Mouse (Mus musculus) liver, postnatal 0 days (tissue): ENCODE measurements around the gene Dhrs2. TPM values are rescaled to one million over a fixed set of nuclear protein-coding genes. Genes with fewer than 3 reads are reported as not detected.

Experiments used
- ATAC-seq: fragments of 200-750 bp; cut with Nextera tagmentation; 2 replicates; pipeline ENCODE4 v1.8.0; 2017; ENCODE audit warnings: mild to moderate bottlenecking, moderate library complexity
- DNase-seq: peaks from one replicate; pipeline ENCODE4 v3.0.0-alpha.2; 2016
- H3K27ac ChIP-seq: fragments of 300-500 bp; sonication (generic); 2 replicates; pipeline ENCODE4 v1.5.1; 2014; ENCODE audit warnings: antibody characterized with exemption, moderate library complexity, mild to moderate bottlenecking, low read depth
- H3K27me3 ChIP-seq: fragments of 300-500 bp; sonication (generic); 2 replicates; pipeline ENCODE4 v1.6.1; 2014; ENCODE audit warnings: low read length, control low read depth, mixed read lengths; ENCODE audit not compliant: insufficient read depth
- H3K36me3 ChIP-seq: fragments of 300-500 bp; sonication (generic); replicated peaks from 2 replicates; pipeline ENCODE4 v1.6.1; 2014; ENCODE audit warnings: mild to moderate bottlenecking, control low read depth, low read length, moderate library complexity, mixed read lengths; ENCODE audit not compliant: insufficient read depth
- H3K4me1 ChIP-seq: fragments of 300-500 bp; sonication (generic); 2 replicates; pipeline ENCODE4 v1.6.1; 2014; ENCODE audit warnings: antibody characterized with exemption, mild to moderate bottlenecking, control low read depth; ENCODE audit not compliant: insufficient read depth
- H3K4me2 ChIP-seq: fragments of 300-500 bp; sonication (generic); 2 replicates; pipeline ENCODE4 v1.6.1; 2014; ENCODE audit warnings: low read depth, mild to moderate bottlenecking, low read length, moderate library complexity, mixed read lengths
- H3K4me3 ChIP-seq: fragments of 300-500 bp; sonication (generic); 2 replicates; pipeline ENCODE4 v1.5.1; 2014; ENCODE audit warnings: low read depth, low read length
- H3K9ac ChIP-seq: fragments of 300-500 bp; sonication (generic); replicated peaks from 2 replicates; pipeline ENCODE4 v1.6.1; 2014; ENCODE audit warnings: mild to moderate bottlenecking, moderate library complexity
- H3K9me3 ChIP-seq: fragments of 300-500 bp; sonication (generic); 2 replicates; pipeline ENCODE4 v1.6.1; 2016; ENCODE audit warnings: mild to moderate bottlenecking, control low read depth, low read length, mixed read lengths
- CTCF ChIP-seq: sonication (generic); IDR thresholded peaks from 2 replicates; pipeline ENCODE4 v1.5.1; 2016; ENCODE audit warnings: antibody characterized with exemption, low read depth
- EP300 ChIP-seq: IDR thresholded peaks from 2 replicates; pipeline ENCODE4 v1.6.1; 2016; ENCODE audit warnings: antibody characterized with exemption, low read depth, mild to moderate bottlenecking
- WGBS: fragments of 180-500 bp; shearing (Covaris S2); extraction: QIAGEN DNeasy Blood & Tissue Kit; methylation state at CpG from one replicate; pipeline ENCODE4 v1.1.7; 2014; ENCODE audit not compliant: insufficient replicate concordance; 5-methylcytosine and 5-hydroxymethylcytosine counted together
- polyA plus RNA-seq: library from polyadenylated mRNA; unstranded; fragments of >200 nt; fragmentation: Nextera tagmentation; extraction: Ambion mirVana; gene quantifications from 2 replicates; pipeline ENCODE4 v1.2.1, GENCODE M21; 2015

Gene Dhrs2
- polyA plus RNA-seq, 1 experiment from 2014 or later: not detected

DNA sequence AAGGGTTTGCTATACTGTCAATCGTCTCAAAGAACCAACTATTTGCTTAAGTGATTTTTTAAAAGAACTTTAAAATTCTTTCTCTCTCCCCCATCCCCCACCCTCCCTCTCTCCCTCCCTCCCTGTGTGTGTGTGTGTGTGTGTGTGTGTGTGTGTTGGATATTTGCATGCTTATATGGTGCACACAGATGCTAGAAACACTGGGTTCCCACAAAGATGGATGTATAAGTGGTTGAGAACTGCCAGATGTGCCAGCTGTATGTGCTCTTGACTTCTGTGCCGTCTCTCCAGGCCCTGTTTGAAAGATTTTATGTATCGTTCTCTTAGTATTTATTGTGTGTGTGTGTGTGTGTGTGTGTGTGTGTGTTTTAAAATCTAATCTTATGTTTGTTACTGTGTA lies 17.3 kb upstream of the Dhrs2 start:
- H3K36me3 ChIP-seq: no peaks in the 10 kb centered on the region
- no peak overlapping the region for H3K4me2 ChIP-seq
- H3K4me3 ChIP-seq: no peak overlapping the region
- TF ChIP-seq CTCF (no peak), EP300 (no peak)
- 57% methylated on average over 3 of the region's 3 CpGs for WGBS
- no peak overlapping the region for H3K27ac ChIP-seq
- no peaks in the 10 kb centered on the region for H3K4me1 ChIP-seq
- no peaks in the 10 kb centered on the region for H3K9me3 ChIP-seq
- DNase-seq (no peak), ATAC-seq (no peak)
- H3K27me3 ChIP-seq: no peaks in the 10 kb centered on the region
- no peak overlapping the region for H3K9ac ChIP-seq

DNA sequence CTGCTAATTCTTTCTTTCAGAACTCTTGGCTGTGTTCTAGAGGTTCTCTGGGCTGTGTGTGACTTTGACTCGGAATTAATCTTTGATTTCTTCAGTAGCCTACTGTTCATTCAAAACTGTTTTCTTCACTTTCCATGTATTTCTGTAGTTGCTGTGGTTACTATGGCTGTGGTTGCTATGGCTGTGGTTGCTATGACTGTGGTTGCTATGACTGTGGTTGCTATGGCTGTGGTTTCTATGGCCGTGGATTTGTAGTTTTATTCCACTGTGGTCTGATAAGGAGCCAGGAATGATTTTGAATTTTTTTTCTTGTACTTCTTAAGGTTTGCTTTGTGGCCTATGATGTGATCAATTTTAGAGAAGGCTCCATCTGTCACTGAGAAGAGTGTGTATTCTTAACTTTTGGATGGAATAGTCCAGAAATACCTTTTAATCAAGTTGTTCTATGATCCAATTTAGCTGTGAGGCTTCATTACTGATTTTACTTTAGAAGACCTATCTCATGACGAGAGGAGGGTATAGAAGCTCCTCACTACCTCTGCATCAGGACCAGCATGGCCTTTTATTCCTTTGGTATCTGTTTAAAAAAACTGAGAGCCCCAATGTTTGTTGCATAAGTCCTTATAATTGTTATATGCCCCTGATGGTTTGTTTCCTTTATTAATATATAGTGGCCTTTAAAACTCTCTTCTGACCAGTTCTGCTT lies 16.6 kb upstream of the Dhrs2 start:
- Histone ChIP-seq H3K4me3 (no peak overlapping the region), H3K36me3 (no peaks in the 10 kb centered on the region), H3K4me2 (no peak overlapping the region), H3K9ac (no peak overlapping the region), H3K27me3 (no peaks in the 10 kb centered on the region), H3K9me3 (no peaks in the 10 kb centered on the region), H3K4me1 (no peaks in the 10 kb centered on the region), H3K27ac (no peak overlapping the region)
- DNase-seq (no peak), ATAC-seq (no peak)
- TF ChIP-seq CTCF (no peak), EP300 (no peak)
- 43% methylated on average over 3 of the region's 3 CpGs for WGBS

GRCm38 (mm10) chr14:55208306-55208705 lies 13.5 kb upstream of the Dhrs2 start:
- no peak overlapping the region for H3K4me2 ChIP-seq
- no peaks in the 10 kb centered on the region for H3K4me1 ChIP-seq
- H3K9me3 ChIP-seq: no peaks in the 10 kb centered on the region
- no peak overlapping the region for H3K9ac ChIP-seq
- WGBS: 63% methylated on average over 2 of the region's 2 CpGs
- no peak for ATAC-seq
- TF ChIP-seq EP300: no peak
- TF ChIP-seq CTCF: no peak
- H3K36me3 ChIP-seq: no peaks in the 10 kb centered on the region
- H3K27ac ChIP-seq: no peak overlapping the region
- no peak for DNase-seq
- no peaks in the 10 kb centered on the region for H3K27me3 ChIP-seq
- H3K4me3 ChIP-seq: no peak overlapping the region

GRCm38 (mm10) chr14:55213621-55214020 lies 8.2 kb upstream of the Dhrs2 start:
- Histone ChIP-seq H3K4me3 (no peak overlapping the region), H3K4me2 (no peak overlapping the region), H3K9ac (no peak overlapping the region), H3K9me3 (no peaks in the 10 kb centered on the region), H3K4me1 (no peaks in the 10 kb centered on the region), H3K27me3 (no peaks in the 10 kb centered on the region), H3K36me3 (no peaks in the 10 kb centered on the region), H3K27ac (no peak overlapping the region)
- ATAC-seq (no peak), DNase-seq (no peak)
- TF ChIP-seq EP300 (no peak), CTCF (no peak)
- 88% methylated on average over 3 of the region's 3 CpGs for WGBS

DNA sequence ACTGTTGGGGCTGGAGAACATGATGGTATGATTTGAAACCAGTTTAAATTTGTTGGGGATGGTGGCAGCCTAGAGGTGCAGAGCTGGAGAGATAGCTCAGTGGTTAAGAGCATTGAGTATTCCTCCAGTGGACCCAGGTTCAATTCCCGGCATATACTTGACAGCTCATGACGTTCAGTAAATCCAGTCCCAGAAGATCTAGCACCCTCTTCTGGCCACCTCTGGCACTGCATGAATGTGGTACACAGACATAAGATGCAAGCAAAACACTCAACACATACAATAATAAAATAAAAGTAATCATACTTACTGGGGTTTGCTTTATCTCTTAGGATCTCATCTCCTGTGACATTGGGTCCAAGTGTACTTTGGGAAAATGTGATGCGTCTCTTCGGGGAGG lies 7.3 kb upstream of the Dhrs2 start:
- no peak overlapping the region for H3K4me2 ChIP-seq
- WGBS: 55% methylated on average over 4 of the region's 4 CpGs
- H3K4me1 ChIP-seq: no peaks in the 10 kb centered on the region
- H3K4me3 ChIP-seq: no peak overlapping the region
- no peak overlapping the region for H3K27ac ChIP-seq
- H3K36me3 ChIP-seq: no peaks in the 10 kb centered on the region
- ATAC-seq (no peak), DNase-seq (peak; percentile 61)
- no peaks in the 10 kb centered on the region for H3K9me3 ChIP-seq
- H3K9ac ChIP-seq: no peak overlapping the region
- H3K27me3 ChIP-seq: no peaks in the 10 kb centered on the region
- TF ChIP-seq EP300: no peak
- TF ChIP-seq CTCF: peak; percentile 74

DNA sequence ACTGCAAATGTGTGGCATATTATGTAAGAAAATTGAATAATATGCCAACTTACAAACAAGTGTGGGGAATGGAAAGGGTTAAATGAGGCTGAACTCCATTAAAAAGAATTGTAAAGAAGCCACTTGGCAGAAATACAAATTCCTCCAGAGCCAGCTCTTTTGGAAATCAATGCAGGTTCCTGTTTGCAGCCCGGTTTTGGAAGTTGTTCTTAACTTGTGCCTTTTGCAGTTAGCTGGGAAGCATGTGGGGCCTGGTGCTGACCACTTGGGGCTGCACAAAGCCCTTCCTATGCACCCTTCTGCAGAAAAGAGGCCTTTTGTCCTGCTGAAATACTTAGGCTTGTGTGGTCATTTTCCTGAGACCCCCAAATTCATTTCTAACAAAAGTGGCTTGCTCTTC lies 1.4 kb downstream of the Dhrs2 start:
- Histone ChIP-seq H3K36me3 (no peaks in the 10 kb centered on the region), H3K27ac (no peak overlapping the region), H3K9ac (no peak overlapping the region), H3K4me3 (no peak overlapping the region), H3K4me1 (no peaks in the 10 kb centered on the region), H3K4me2 (no peak overlapping the region), H3K9me3 (no peaks in the 10 kb centered on the region), H3K27me3 (no peaks in the 10 kb centered on the region)
- ATAC-seq (no peak), DNase-seq (no peak)
- no peak for TF ChIP-seq CTCF
- no peak for TF ChIP-seq EP300
- 11% methylated on average over 1 of the region's 1 CpGs for WGBS
